Mouse (Mus musculus): ENCODE measurements around the gene Sfxn5.

- TF ChIP-seq POLR2A (IDR thresholded peaks at IDR 0.05; ENCODE audit: control insufficient read depth in 1 of 2, insufficient read depth in 1 of 2, low read depth in 1 of 2, low read length in 2 of 2, poor library complexity in 1 of 2) (no peak), CHD2 (IDR thresholded peaks at IDR 0.05; ENCODE audit: low read length) (no peak)
These were observed 30.7 kb downstream of the Sfxn5 start for GRCm38 (mm10) chr6:85302326-85303055.
